Comparison of ENCODE assay signal across 28 mouse cellular contexts in genomic region chr4:33077724-33078123, GRCm38 (mm10). TPM values are rescaled to one million over a fixed set of nuclear protein-coding genes. Genes with fewer than 3 reads are reported as not detected.
DNase-seq lines count a peak whose midpoint lies in the region; ATAC-seq lines count a peak whose summit lies in the region.
"Had no signal": no experiment of that assay in that cellular context is flagged by ENCODE, and none has a peak within 500 bp of the region (broad histone marks: within the 10 kb centered on the region; RNA-seq: fewer than 3 reads in every experiment).

No protein-coding gene starts in this region.

- no peak overlapping the region for H3K27ac ChIP-seq in kidney, embryonic 16.5 days (ENCODE audit: low read length)
- H3K27ac ChIP-seq: embryonic facial prominence, embryonic 10.5 days; forebrain, embryonic 10.5 days; hindbrain, embryonic 15.5 days; limb, embryonic 12.5 days; midbrain, embryonic 12.5 days had no signal

- H3K9ac ChIP-seq in kidney, embryonic 16.5 days (replicated peaks; ENCODE audit: low read length), result no peak overlapping the region
- H3K9ac ChIP-seq: hindbrain, embryonic 15.5 days; limb, embryonic 12.5 days; liver, postnatal 0 days; midbrain, embryonic 12.5 days had no signal

- ATAC-seq in kidney, embryonic 16.5 days (ENCODE audit: low FRiP score, low TSS enrichment), result peak; percentile 39; the same call in 1 of the 2 replicates
- peak; percentile 42 for ATAC-seq in inflammation-experienced regulatory T-cells, adult 6 months
- ATAC-seq: forebrain, embryonic 16.5 days; liver, postnatal 0 days; lung, postnatal 0 days had no signal

- intact Hi-C loops in left cerebral cortex, postnatal 36 days (cut with DNase I), result no loop called here

- H3K4me1 ChIP-seq in kidney, embryonic 16.5 days (ENCODE audit: insufficient read depth, low read length), result 0 out of 2 replicates have a peak, but pooled peaks cover 5% of the 10 kb centered on the region
- H3K4me1 ChIP-seq: hindbrain, embryonic 15.5 days had no signal

- DNase-seq in kidney, adult 8-10 months, result no peak
- peak; percentile 68 for DNase-seq in thymus, postnatal 14 days
- DNase-seq in left cerebral cortex, postnatal 36 days (ENCODE audit: low spot score in 2 of 2), result no peak
- DNase-seq in heart, adult 18-20 months, result no peak
- DNase-seq in urinary bladder, adult 2 months (ENCODE audit: low spot score), result no peak
- DNase-seq: cerebellum, adult 11-12 months; cerebellum, postnatal 10 days; gastrocnemius, postnatal 10 days; heart, postnatal 4 days; kidney, postnatal 10 days; liver, postnatal 0 days had no signal

- no peaks in the 10 kb centered on the region for H3K36me3 ChIP-seq in kidney, embryonic 16.5 days (ENCODE audit: insufficient read depth, low read length)
- H3K36me3 ChIP-seq: embryonic facial prominence, embryonic 10.5 days; forebrain, embryonic 10.5 days; hindbrain, embryonic 15.5 days; limb, embryonic 12.5 days; midbrain, embryonic 12.5 days had no signal

- no peaks in the 10 kb centered on the region for H3K27me3 ChIP-seq in kidney, embryonic 16.5 days (ENCODE audit: insufficient read depth, low read length)
- H3K27me3 ChIP-seq: hindbrain, embryonic 15.5 days; limb, embryonic 12.5 days had no signal

- no peak overlapping the region for H3K4me3 ChIP-seq in kidney, embryonic 16.5 days (ENCODE audit: low read length)
- H3K4me3 ChIP-seq: embryonic facial prominence, embryonic 10.5 days; forebrain, embryonic 10.5 days; hindbrain, embryonic 15.5 days; limb, embryonic 12.5 days; midbrain, embryonic 12.5 days had no signal

- 24% methylated on average over 8 of the region's 8 CpGs for WGBS in kidney, embryonic 16.5 days

- H3K9me3 ChIP-seq in kidney, embryonic 16.5 days (ENCODE audit: low read length), result no peaks in the 10 kb centered on the region; the same call in 1 of the 2 replicates
- H3K9me3 ChIP-seq: embryonic facial prominence, embryonic 10.5 days; forebrain, embryonic 10.5 days; hindbrain, embryonic 15.5 days; limb, embryonic 12.5 days; midbrain, embryonic 12.5 days had no signal

- H3K4me2 ChIP-seq in kidney, embryonic 16.5 days (replicated peaks; ENCODE audit: low read depth, low read length), result no peak overlapping the region
- H3K4me2 ChIP-seq: hindbrain, embryonic 15.5 days; limb, embryonic 12.5 days; liver, embryonic 11.5 days; midbrain, embryonic 12.5 days had no signal

RNA-seq across cellular contexts. Expression of gene Gabrr2, which starts 14.9 kb away (rescaled TPM):
- polyA plus RNA-seq in kidney, embryonic 16.5 days (2015; fragmentation: Nextera tagmentation; extraction: Ambion mirVana), result 0.17 and 0.29 TPM in 2 replicates
- polyA plus RNA-seq in inflammation-experienced regulatory T-cells, adult 6 months (2017; shearing (Covaris generic)), result 10 to 100 TPM in 2 of 3 experiments, under 1 TPM in 1; 0.35 to 12.9 (median 12.9) TPM
- total RNA-seq in left cerebral cortex, postnatal 36 days (2021), result under 1 TPM; 0.57 to 0.64 TPM
- total RNA-seq in heart, adult 18-20 months (2021), result 1 to 10 TPM; 1.5 to 1.6 TPM
- polyA plus RNA-seq in urinary bladder, adult 2 months (2012; rRNA removed), result 0.07 and 0.17 TPM in 2 replicates
- total RNA-seq: adrenal gland, postnatal 4 days; granulocyte monocyte progenitor cell, adult 5-6 weeks; heart, postnatal 4 days; layer of hippocampus, postnatal 14 days; monocyte, adult 5-6 weeks had no signal
- polyA plus RNA-seq: embryonic facial prominence, embryonic 10.5 days; liver, embryonic 11.5 days; liver, postnatal 0 days; neural tube, embryonic 11.5 days had no signal

RNA-seq across cellular contexts. Expression of gene Ube2j1, which starts 46.5 kb away (rescaled TPM):
- 42.5 and 43.8 TPM in 2 replicates for polyA plus RNA-seq in kidney, embryonic 16.5 days (2015; fragmentation: Nextera tagmentation; extraction: Ambion mirVana)
- 10 to 100 TPM; 33.3 to 58.4 (median 41.7) TPM for polyA plus RNA-seq in inflammation-experienced regulatory T-cells, adult 6 months (2017; shearing (Covaris generic))
- total RNA-seq in left cerebral cortex, postnatal 36 days (2021), result 100 to 1,000 TPM; 102 to 110 TPM
- 10 to 100 TPM; 38.7 to 43.1 TPM for total RNA-seq in heart, adult 18-20 months (2021)
- polyA plus RNA-seq in urinary bladder, adult 2 months (2012; rRNA removed), result 28.5 and 32.6 TPM in 2 replicates

RNA-seq across cellular contexts. Expression of gene Gabrr1, which starts 54.6 kb away (rescaled TPM):
- not detected in 2 replicates for polyA plus RNA-seq in kidney, embryonic 16.5 days (2015; fragmentation: Nextera tagmentation; extraction: Ambion mirVana)
- not detected for polyA plus RNA-seq in inflammation-experienced regulatory T-cells, adult 6 months (2017; shearing (Covaris generic))
- under 1 TPM in 1 of 2 experiments, not detected in 1; 0.27 TPM for total RNA-seq in left cerebral cortex, postnatal 36 days (2021)
- under 1 TPM; 0.59 to 0.62 TPM for total RNA-seq in heart, adult 18-20 months (2021)
- polyA plus RNA-seq in urinary bladder, adult 2 months (2012; rRNA removed), result 0.10 TPM in 1 of 2 replicates, not detected in the other
- total RNA-seq: granulocyte monocyte progenitor cell, adult 5-6 weeks; monocyte, adult 5-6 weeks had no signal
- polyA plus RNA-seq: embryonic facial prominence, embryonic 10.5 days; forebrain, embryonic 10.5 days; forebrain, embryonic 16.5 days; intestine, embryonic 16.5 days; limb, embryonic 12.5 days; liver, embryonic 11.5 days; liver, postnatal 0 days; lung, postnatal 0 days; midbrain, embryonic 12.5 days; neural tube, embryonic 11.5 days; stomach, embryonic 16.5 days had no signal
